Mouse (Mus musculus): ENCODE measurements around the gene Optn.

Gene Optn

GRCm38 (mm10) chr2:4978091-4978490, 85.8 kb downstream of the Optn start:
- DNase-seq, result no peak

- no peak for DNase-seq
Measured at GRCm38 (mm10) chr2:4975807-4976206, 88.0 kb downstream of the Optn start, which contains the start of gene Ucma. Ucma (plus strand) TSS chr2:4976122.

Measured in lung, adult 18-20 months (tissue).